Mouse (Mus musculus): ENCODE data around the gene Dnhd1. TPM values are rescaled to one million over a fixed set of nuclear protein-coding genes. Genes with fewer than 3 reads are reported as not detected.

Dnhd1 gene
- polyA plus RNA-seq, 1 experiment from 2014 or later = 0.91 TPM

- peaks cover 27% of the 10 kb centered on the region for H3K36me3 ChIP-seq (ENCODE audit: insufficient read depth, low read length)
- ATAC-seq (replicated peaks; ENCODE audit: low FRiP score, low read depth) = no peak
These were observed 113.7 kb downstream of the Dnhd1 start for GRCm38 (mm10) chr7:105764331-105764730.

GRCm38 (mm10) chr7:105767729-105768165 is 117.1 kb downstream of the Dnhd1 start:
- no peaks in the 10 kb centered on the region for H3K27me3 ChIP-seq (ENCODE audit: insufficient read depth, low read length)
- H3K4me1 ChIP-seq (replicated peaks; ENCODE audit: insufficient read depth, low read length) = 0 out of 2 replicates have a peak, but pooled peaks cover 6% of the 10 kb centered on the region
- no peak overlapping the region for H3K4me3 ChIP-seq (replicated peaks; ENCODE audit: low read depth, low read length)
- DNase-seq (ENCODE audit: low spot score) (peak; percentile 64), ATAC-seq (replicated peaks; ENCODE audit: low FRiP score, low read depth) (no peak)
- H3K4me2 ChIP-seq (ENCODE audit: low read length) = no peak overlapping the region
- no peak for TF ChIP-seq CTCF (IDR thresholded peaks at IDR 0.05; ENCODE audit: low read depth)
- H3K36me3 ChIP-seq (ENCODE audit: insufficient read depth, low read length) = peaks cover 30% of the 10 kb centered on the region
- H3K9me3 ChIP-seq (replicated peaks; ENCODE audit: low read length) = no peaks in the 10 kb centered on the region
- no peak overlapping the region for H3K9ac ChIP-seq (ENCODE audit: low read depth, low read length)
- 18% methylated on average over 6 of the region's 6 CpGs for WGBS
- peak overlapping the region; percentile 58; the same call in 1 of the 2 replicates for H3K27ac ChIP-seq

More at GRCm38 (mm10) chr7:105764331-105764730, 113.7 kb downstream of the Dnhd1 start:
- Histone ChIP-seq H3K27me3 (ENCODE audit: insufficient read depth, low read length) (no peaks in the 10 kb centered on the region), H3K4me3 (replicated peaks; ENCODE audit: low read depth, low read length) (no peak overlapping the region), H3K4me2 (ENCODE audit: low read length) (no peak overlapping the region), H3K27ac (no peak overlapping the region), H3K9ac (ENCODE audit: low read depth, low read length) (no peak overlapping the region), H3K9me3 (replicated peaks; ENCODE audit: low read length) (no peaks in the 10 kb centered on the region), H3K4me1 (replicated peaks; ENCODE audit: insufficient read depth, low read length) (0 out of 2 replicates have a peak, but pooled peaks cover 6% of the 10 kb centered on the region)
- no peak for TF ChIP-seq CTCF (IDR thresholded peaks at IDR 0.05; ENCODE audit: low read depth)
- no peak for DNase-seq (ENCODE audit: low spot score)
- 92% methylated on average over 11 of the region's 11 CpGs for WGBS

- no peak overlapping the region for H3K27ac ChIP-seq
- ATAC-seq (replicated peaks; ENCODE audit: low FRiP score, low read depth) = no peak
- 62% methylated on average over 3 of the region's 3 CpGs for WGBS
These were observed 119.3 kb downstream of the Dnhd1 start for GRCm38 (mm10) chr7:105769959-105770358.

More at GRCm38 (mm10) chr7:105769959-105770358, 119.3 kb downstream of the Dnhd1 start:
- no peak for TF ChIP-seq CTCF (IDR thresholded peaks at IDR 0.05; ENCODE audit: low read depth)
- no peak overlapping the region for H3K9ac ChIP-seq (ENCODE audit: low read depth, low read length)
- peaks cover 20% of the 10 kb centered on the region for H3K4me1 ChIP-seq (replicated peaks; ENCODE audit: insufficient read depth, low read length)
- H3K36me3 ChIP-seq (ENCODE audit: insufficient read depth, low read length) = peaks cover 13% of the 10 kb centered on the region; the same call in 1 of the 2 replicates
- no peak for DNase-seq (ENCODE audit: low spot score)
- no peak overlapping the region for H3K4me3 ChIP-seq (replicated peaks; ENCODE audit: low read depth, low read length)
- H3K27me3 ChIP-seq (ENCODE audit: insufficient read depth, low read length) = no peaks in the 10 kb centered on the region
- no peaks in the 10 kb centered on the region for H3K9me3 ChIP-seq (replicated peaks; ENCODE audit: low read length)
- H3K4me2 ChIP-seq (ENCODE audit: low read length) = no peak overlapping the region

Other genes starting within 250 kb of the Dnhd1 start
- gene Cnga4, start 246.3 kb upstream of the Dnhd1 start, polyA plus RNA-seq (2015; fragmentation: Nextera tagmentation; extraction: Ambion mirVana) = 0.05 TPM in 1 of 2 replicates, not detected in the other
- gene Cckbr, start 225.1 kb upstream of the Dnhd1 start, polyA plus RNA-seq (2015; fragmentation: Nextera tagmentation; extraction: Ambion mirVana) = 0.59 and 0.62 TPM in 2 replicates
- 68.0 and 75.8 TPM in 2 replicates for gene Cavin3, start 168.5 kb upstream of the Dnhd1 start, polyA plus RNA-seq (2015; fragmentation: Nextera tagmentation; extraction: Ambion mirVana)
- gene Smpd1, start 96.5 kb upstream of the Dnhd1 start, polyA plus RNA-seq (2015; fragmentation: Nextera tagmentation; extraction: Ambion mirVana) = 60.5 and 60.7 TPM in 2 replicates
- gene Apbb1, start 69.2 kb upstream of the Dnhd1 start, polyA plus RNA-seq (2015; fragmentation: Nextera tagmentation; extraction: Ambion mirVana) = 31.4 and 34.1 TPM in 2 replicates
- 0.47 and 0.64 TPM in 2 replicates for gene Hpx, start 50.7 kb upstream of the Dnhd1 start, polyA plus RNA-seq (2015; fragmentation: Nextera tagmentation; extraction: Ambion mirVana)
- gene Trim3, start 17.3 kb upstream of the Dnhd1 start, polyA plus RNA-seq (2015; fragmentation: Nextera tagmentation; extraction: Ambion mirVana) = 24.8 and 26.7 TPM in 2 replicates
- gene Timm10b, start 10.8 kb upstream of the Dnhd1 start, polyA plus RNA-seq (2015; fragmentation: Nextera tagmentation; extraction: Ambion mirVana) = 219 and 230 TPM in 2 replicates
- gene Arfip2, start 10.4 kb upstream of the Dnhd1 start, polyA plus RNA-seq (2015; fragmentation: Nextera tagmentation; extraction: Ambion mirVana) = 72.0 and 76.6 TPM in 2 replicates
- 33.7 and 35.8 TPM in 2 replicates for gene Gm45799, start 10.3 kb upstream of the Dnhd1 start, polyA plus RNA-seq (2015; fragmentation: Nextera tagmentation; extraction: Ambion mirVana)
- 318 and 342 TPM in 2 replicates for gene Ilk, start 85.8 kb downstream of the Dnhd1 start, polyA plus RNA-seq (2015; fragmentation: Nextera tagmentation; extraction: Ambion mirVana)
- 34.4 and 36.3 TPM in 2 replicates for gene Rrp8, start 86.6 kb downstream of the Dnhd1 start, polyA plus RNA-seq (2015; fragmentation: Nextera tagmentation; extraction: Ambion mirVana)
- 139 and 167 TPM in 2 replicates for gene Taf10, start 93.5 kb downstream of the Dnhd1 start, polyA plus RNA-seq (2015; fragmentation: Nextera tagmentation; extraction: Ambion mirVana)
- gene Tpp1, start 101.4 kb downstream of the Dnhd1 start, polyA plus RNA-seq (2015; fragmentation: Nextera tagmentation; extraction: Ambion mirVana) = 114 and 123 TPM in 2 replicates
- 5.6 and 6.1 TPM in 2 replicates for gene Dchs1, start 136.8 kb downstream of the Dnhd1 start, polyA plus RNA-seq (2015; fragmentation: Nextera tagmentation; extraction: Ambion mirVana)
- gene Mrpl17, start 160.3 kb downstream of the Dnhd1 start, polyA plus RNA-seq (2015; fragmentation: Nextera tagmentation; extraction: Ambion mirVana) = 415 and 457 TPM in 2 replicates